Mouse (Mus musculus) forelimb bud, embryonic 11.5 days (tissue): ENCODE results near the gene H6pd.
A peak's percentile ranks its signal among the peaks of the same experiment; 100 is the strongest.

Experiments used
- DNase-seq: peaks from one replicate; pipeline ENCODE4 v3.0.0-alpha.2; 2012; ENCODE audit warnings: low read depth, low spot score

Gene H6pd

GRCm38 (mm10) chr4:149944214-149944613, 64.6 kb downstream of the H6pd start:
- no peak for DNase-seq

GRCm38 (mm10) chr4:149942831-149943741, 65.7 kb downstream of the H6pd start:
- no peak for DNase-seq

GRCm38 (mm10) chr4:149941067-149941755, 67.6 kb downstream of the H6pd start:
- DNase-seq, result no peak

- peak; percentile 58 for DNase-seq
Measured at GRCm38 (mm10) chr4:149938701-149939100, 70.1 kb downstream of the H6pd start.

GRCm38 (mm10) chr4:149936921-149937320, 71.9 kb downstream of the H6pd start:
- DNase-seq, result no peak

GRCm38 (mm10) chr4:149935470-149935869, 73.4 kb downstream of the H6pd start:
- DNase-seq, result no peak

GRCm38 (mm10) chr4:149933519-149934245, 75.1 kb downstream of the H6pd start:
- no peak for DNase-seq

GRCm38 (mm10) chr4:149933025-149933424, 75.8 kb downstream of the H6pd start:
- DNase-seq, result no peak

- DNase-seq, result no peak
Measured at GRCm38 (mm10) chr4:149932108-149932815, 76.6 kb downstream of the H6pd start.

- no peak for DNase-seq
Measured at GRCm38 (mm10) chr4:149930755-149931154, 78.1 kb downstream of the H6pd start.
